Mouse (Mus musculus): ENCODE measurements around the gene Gemin5.

DNA sequence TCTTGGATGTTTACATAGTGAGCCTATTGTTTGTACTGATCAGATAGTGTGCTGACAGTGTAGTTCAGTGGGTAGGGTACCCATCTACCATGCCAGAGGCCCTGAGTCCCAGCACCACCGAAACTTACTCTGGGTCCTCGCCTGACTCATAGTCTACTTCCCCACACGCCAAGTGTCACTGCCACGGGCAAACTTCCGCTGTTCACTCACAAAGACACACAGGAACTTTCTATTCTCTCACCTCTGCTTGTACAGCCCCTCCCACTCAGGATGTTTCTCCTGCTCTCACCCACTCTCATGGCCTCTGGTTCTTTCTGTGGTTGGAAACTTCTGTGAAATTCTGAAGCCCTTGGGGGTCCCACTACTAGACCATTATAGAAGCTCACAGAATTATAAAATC is 72.2 kb downstream of the Gemin5 start:
- TF ChIP-seq CTCF (conservative IDR thresholded peaks at IDR 0.05; ENCODE audit: low read length), result no peak
- TF ChIP-seq NANOG (IDR thresholded peaks at IDR 0.05; ENCODE audit: borderline replicate concordance, low read length), result no peak

All from E14TG2a.4 (cell line).